Mouse (Mus musculus) lung, adult 2 months (tissue): ENCODE results near the gene Tpk1.

Experiments
- CTCF ChIP-seq: fragments of 200-500 bp; IDR thresholded peaks from 2 replicates; pipeline ENCODE4 v1.5.1; 2011; ENCODE audit warnings: mild to moderate bottlenecking, low read length, control low read depth; ENCODE audit not compliant: insufficient read depth
- POLR2A ChIP-seq: fragments of 200-500 bp; IDR thresholded peaks from 2 replicates; pipeline ENCODE4 v1.6.1; 2011; ENCODE audit warnings: low read depth, mild to moderate bottlenecking, control low read depth, low read length, borderline replicate concordance; ENCODE audit errors: extremely low read depth

DNA sequence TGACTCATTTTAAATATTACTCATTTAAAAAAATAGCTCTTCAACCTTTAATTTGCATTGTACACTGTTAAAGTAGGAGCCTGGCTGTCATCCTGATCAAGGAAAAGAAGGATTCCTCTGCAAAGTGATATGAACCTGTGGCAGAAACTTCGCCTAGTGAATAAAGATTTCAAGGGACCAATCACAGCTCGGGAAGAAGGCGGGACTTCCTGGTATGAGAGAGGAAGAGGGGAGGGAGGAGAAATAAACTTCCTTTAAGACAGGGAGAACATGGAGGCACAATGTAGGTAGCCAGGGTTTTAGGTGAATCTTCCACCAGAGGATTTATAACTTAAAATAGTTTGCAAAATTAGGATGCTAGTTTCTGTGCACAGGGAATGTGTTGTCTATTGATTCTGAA is 223.9 kb downstream of the Tpk1 start:
- TF ChIP-seq CTCF, result no peak
- TF ChIP-seq POLR2A, result no peak
